Mouse (Mus musculus): ENCODE measurements around the gene Tusc2. TPM values are rescaled to one million over a fixed set of nuclear protein-coding genes. Genes with fewer than 3 reads are reported as not detected.

Tusc2 gene
- total RNA-seq, 1 experiment from 2014 or later, result 20.4 TPM

GRCm38 (mm10) chr9:107601275-107601674, 38.2 kb downstream of the Tusc2 start:
- ATAC-seq (ENCODE audit: extremely low read depth, insufficient number of reproducible peaks, low FRiP score, poor library complexity, severe bottlenecking), result no peak

GRCm38 (mm10) chr9:107602068-107602648, 39.1 kb downstream of the Tusc2 start:
- ATAC-seq (ENCODE audit: extremely low read depth, insufficient number of reproducible peaks, low FRiP score, poor library complexity, severe bottlenecking), result peak; percentile 74

GRCm38 (mm10) chr9:107603251-107603650, 40.2 kb downstream of the Tusc2 start:
- peak; percentile 34; the same call in 1 of the 2 replicates for ATAC-seq (ENCODE audit: extremely low read depth, insufficient number of reproducible peaks, low FRiP score, poor library complexity, severe bottlenecking)

- no peak for ATAC-seq (ENCODE audit: extremely low read depth, insufficient number of reproducible peaks, low FRiP score, poor library complexity, severe bottlenecking)
These were observed 42.1 kb downstream of the Tusc2 start for GRCm38 (mm10) chr9:107605041-107605661.

- no peak for ATAC-seq (ENCODE audit: extremely low read depth, insufficient number of reproducible peaks, low FRiP score, poor library complexity, severe bottlenecking)
These were observed 43.5 kb downstream of the Tusc2 start for GRCm38 (mm10) chr9:107606591-107606990.

GRCm38 (mm10) chr9:107607036-107607435, 44.0 kb downstream of the Tusc2 start:
- no peak for ATAC-seq (ENCODE audit: extremely low read depth, insufficient number of reproducible peaks, low FRiP score, poor library complexity, severe bottlenecking)

GRCm38 (mm10) chr9:107607653-107608245, 44.7 kb downstream of the Tusc2 start:
- ATAC-seq (ENCODE audit: extremely low read depth, insufficient number of reproducible peaks, low FRiP score, poor library complexity, severe bottlenecking), result no peak

- ATAC-seq (ENCODE audit: extremely low read depth, insufficient number of reproducible peaks, low FRiP score, poor library complexity, severe bottlenecking), result no peak
These were observed 45.8 kb downstream of the Tusc2 start, which contains the start of gene Sema3b for GRCm38 (mm10) chr9:107608741-107609432. Gene Sema3b, minus strand, starts transcription at chr9:107609229.

- no peak for ATAC-seq (ENCODE audit: extremely low read depth, insufficient number of reproducible peaks, low FRiP score, poor library complexity, severe bottlenecking)
These were observed 46.4 kb downstream of the Tusc2 start for GRCm38 (mm10) chr9:107609433-107609830.

GRCm38 (mm10) chr9:107611456-107612190, 48.6 kb downstream of the Tusc2 start:
- no peak for ATAC-seq (ENCODE audit: extremely low read depth, insufficient number of reproducible peaks, low FRiP score, poor library complexity, severe bottlenecking)

GRCm38 (mm10) chr9:107612191-107612944, 49.3 kb downstream of the Tusc2 start:
- peak; percentile 81 for ATAC-seq (ENCODE audit: extremely low read depth, insufficient number of reproducible peaks, low FRiP score, poor library complexity, severe bottlenecking)

GRCm38 (mm10) chr9:107612945-107613569, 50.0 kb downstream of the Tusc2 start:
- ATAC-seq (ENCODE audit: extremely low read depth, insufficient number of reproducible peaks, low FRiP score, poor library complexity, severe bottlenecking), result no peak

GRCm38 (mm10) chr9:107615035-107615434, 52.0 kb downstream of the Tusc2 start:
- ATAC-seq (ENCODE audit: extremely low read depth, insufficient number of reproducible peaks, low FRiP score, poor library complexity, severe bottlenecking), result no peak

Other genes with a start within 250 kb of the Tusc2 start
- 9.7 and 12.6 TPM in 2 replicates for gene Hemk1, start 224.9 kb upstream of the Tusc2 start, total RNA-seq (2017)
- gene 6430571L13Rik, start 222.7 kb upstream of the Tusc2 start, total RNA-seq (2017), result 0.12 TPM in 1 of 2 replicates, not detected in the other
- gene Cacna2d2, start 163.6 kb upstream of the Tusc2 start, total RNA-seq (2017), result 0.49 and 0.58 TPM in 2 replicates
- 18.6 and 20.4 TPM in 2 replicates for gene Tmem115, start 29.3 kb upstream of the Tusc2 start, total RNA-seq (2017)
- 9.2 and 11.7 TPM in 2 replicates for gene Cyb561d2, start 21.1 kb upstream of the Tusc2 start, total RNA-seq (2017)
- 29.4 and 36.7 TPM in 2 replicates for gene Nprl2, start 21.0 kb upstream of the Tusc2 start, total RNA-seq (2017)
- 0.86 TPM in 1 of 2 replicates, not detected in the other for gene Zmynd10, start 16.0 kb upstream of the Tusc2 start, total RNA-seq (2017)
- 70.8 and 78.2 TPM in 2 replicates for gene Rassf1, start 11.7 kb upstream of the Tusc2 start, total RNA-seq (2017)
- gene Hyal2, start 4.7 kb downstream of the Tusc2 start, total RNA-seq (2017), result 0.93 and 1.1 TPM in 2 replicates
- 2.6 and 2.8 TPM in 2 replicates for gene Hyal1, start 13.7 kb downstream of the Tusc2 start, total RNA-seq (2017)
- gene Naa80, start 15.6 kb downstream of the Tusc2 start, total RNA-seq (2017), result 8.0 and 8.7 TPM in 2 replicates
- 2.2 TPM in 1 of 2 replicates, not detected in the other for gene Hyal3, start 17.6 kb downstream of the Tusc2 start, total RNA-seq (2017)
- 11.2 and 20.1 TPM in 2 replicates for gene Ifrd2, start 24.4 kb downstream of the Tusc2 start, total RNA-seq (2017)
- gene Sema3b, start 46.0 kb downstream of the Tusc2 start, total RNA-seq (2017), result 0.12 TPM in 2 replicates
- 1,051 and 1,081 TPM in 2 replicates for gene Gnai2, start 72.1 kb downstream of the Tusc2 start, total RNA-seq (2017)
- gene Slc38a3, start 106.3 kb downstream of the Tusc2 start, total RNA-seq (2017), result not detected in 2 replicates
- 1.7 TPM in 1 of 2 replicates, not detected in the other for gene Gnat1, start 116.5 kb downstream of the Tusc2 start, total RNA-seq (2017)
- 0.12 and 0.35 TPM in 2 replicates for gene Sema3f, start 147.2 kb downstream of the Tusc2 start, total RNA-seq (2017)
- 662 and 675 TPM in 2 replicates for gene Rbm5, start 207.7 kb downstream of the Tusc2 start, total RNA-seq (2017)